Mouse (Mus musculus): ENCODE measurements around the gene Dda1.

Dda1 gene

DNA sequence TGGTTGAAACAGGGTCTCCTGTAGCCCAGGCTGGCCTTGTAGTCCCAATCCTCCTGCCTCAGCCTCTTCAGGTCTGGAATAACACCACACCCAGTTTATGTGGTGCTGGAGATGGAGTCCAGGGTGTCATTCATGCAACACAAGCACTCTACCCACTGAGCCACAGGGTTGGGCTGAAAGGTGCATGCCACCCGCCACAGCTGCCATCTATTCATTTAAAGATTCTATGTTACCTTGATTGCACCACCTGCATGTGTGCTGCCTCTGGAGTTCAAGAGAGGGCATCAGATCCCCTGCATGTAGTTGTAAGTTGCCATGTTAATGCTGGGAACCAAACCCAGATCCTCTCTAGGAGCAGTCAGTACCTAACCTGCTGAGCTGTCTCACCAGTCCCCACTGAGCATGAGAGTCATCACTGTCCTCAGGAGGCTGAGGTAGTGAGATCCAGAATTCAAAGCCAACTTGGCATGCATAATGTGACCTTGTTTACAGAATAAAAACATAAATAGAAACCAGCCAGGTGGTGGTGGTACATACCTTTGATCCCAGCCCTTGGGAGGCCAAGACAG, 28.2 kb downstream of the Dda1 start:
- no peak for DNase-seq

- DNase-seq = peak; percentile 58 to 75
These were observed 29.0 kb downstream of the Dda1 start for GRCm38 (mm10) chr8:71497881-71498501.

DNA sequence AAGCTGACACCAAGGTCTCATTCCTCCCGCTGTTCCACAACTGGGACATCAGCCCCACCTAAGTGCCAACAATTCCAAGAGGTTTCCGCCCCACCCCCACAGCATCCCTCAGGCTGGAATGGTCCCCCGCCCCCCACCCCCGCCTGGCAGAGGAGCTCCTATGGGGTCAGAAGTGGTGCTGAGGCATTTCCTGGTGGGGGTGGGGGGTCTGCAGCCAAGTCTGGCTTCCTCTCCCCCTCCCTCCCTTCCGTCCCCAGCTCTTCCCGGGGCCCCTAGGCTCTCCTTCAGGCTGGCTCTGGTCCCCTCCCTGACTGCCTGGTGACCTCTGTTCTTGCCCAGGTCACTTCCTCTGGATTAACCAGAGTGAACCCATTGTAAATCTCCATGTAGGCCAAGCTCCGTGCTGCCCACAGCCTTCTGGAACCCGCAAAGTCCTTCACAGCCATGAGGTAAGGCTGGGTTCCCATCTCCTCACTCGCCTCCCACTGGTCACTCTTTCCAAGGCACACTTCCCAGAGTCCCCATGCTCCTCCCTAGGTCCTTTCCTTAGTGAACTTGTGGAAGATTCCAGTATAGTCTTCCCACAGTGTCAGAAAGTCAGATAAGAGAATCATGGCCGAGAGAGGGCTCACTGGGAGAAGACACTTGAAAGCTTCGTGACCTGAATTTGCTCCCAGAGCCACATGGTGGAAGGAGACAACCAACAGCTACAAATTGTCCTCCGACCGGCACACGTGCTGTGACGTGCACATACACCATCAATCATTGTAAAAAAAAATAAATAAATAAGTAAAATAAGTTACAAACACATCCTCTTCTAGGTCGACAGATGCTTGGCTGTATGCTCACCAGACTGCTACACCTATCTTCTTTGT, 30.1 kb downstream of the Dda1 start:
- peak; percentile 72 to 80 for DNase-seq

DNA sequence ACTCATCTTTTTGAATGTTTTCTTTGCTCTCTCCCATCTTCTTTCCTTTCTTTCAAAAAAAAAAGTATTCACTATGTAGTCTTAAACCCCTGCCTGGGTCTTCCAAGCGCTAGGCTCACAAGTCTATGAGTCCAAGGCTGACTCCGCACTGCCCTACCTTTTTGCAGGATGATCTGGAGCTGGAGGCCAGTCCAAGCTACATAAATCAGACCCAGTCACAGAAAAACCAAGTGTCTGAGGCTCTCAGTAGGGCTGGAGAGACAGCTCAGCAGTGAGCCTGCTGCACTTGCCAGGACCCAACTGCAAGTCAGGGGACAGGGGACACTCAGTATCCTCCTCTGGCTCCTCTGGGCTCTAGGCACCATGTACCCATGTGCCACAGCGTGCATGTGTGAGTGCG, 35.4 kb downstream of the Dda1 start:
- DNase-seq = no peak

DNA sequence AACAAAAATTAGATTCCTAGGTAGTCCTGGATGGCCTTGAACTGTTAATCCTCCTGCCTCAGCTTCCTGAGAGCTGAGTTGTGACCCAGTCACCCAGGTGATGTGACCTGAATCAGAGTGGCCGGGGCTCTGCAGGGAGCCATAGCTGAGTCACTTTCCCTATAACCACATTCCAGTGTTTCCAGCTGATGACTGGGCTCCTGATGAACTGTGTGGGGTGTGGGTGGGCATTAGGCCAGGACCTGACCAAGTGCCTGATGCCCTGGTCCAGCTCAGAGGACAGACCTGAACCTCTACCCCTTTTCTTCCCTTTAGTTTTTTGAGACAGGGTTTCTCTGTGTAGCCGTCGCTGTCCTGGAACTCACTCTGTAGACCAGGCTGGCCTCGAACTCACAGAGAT, 36.3 kb downstream of the Dda1 start:
- no peak for DNase-seq

- DNase-seq = no peak
These were observed 37.0 kb downstream of the Dda1 start for GRCm38 (mm10) chr8:71505979-71506378.

GRCm38 (mm10) chr8:71507589-71508104, 38.6 kb downstream of the Dda1 start:
- peak; percentile 87 to 92 for DNase-seq

GRCm38 (mm10) chr8:71509316-71509715, 40.3 kb downstream of the Dda1 start:
- DNase-seq = no peak

GRCm38 (mm10) chr8:71511644-71512043, 42.6 kb downstream of the Dda1 start, which contains the start of gene Plvap:
Plvap (minus strand) TSS chr8:71511752.
- DNase-seq = peak; percentile 43 to 61

DNA sequence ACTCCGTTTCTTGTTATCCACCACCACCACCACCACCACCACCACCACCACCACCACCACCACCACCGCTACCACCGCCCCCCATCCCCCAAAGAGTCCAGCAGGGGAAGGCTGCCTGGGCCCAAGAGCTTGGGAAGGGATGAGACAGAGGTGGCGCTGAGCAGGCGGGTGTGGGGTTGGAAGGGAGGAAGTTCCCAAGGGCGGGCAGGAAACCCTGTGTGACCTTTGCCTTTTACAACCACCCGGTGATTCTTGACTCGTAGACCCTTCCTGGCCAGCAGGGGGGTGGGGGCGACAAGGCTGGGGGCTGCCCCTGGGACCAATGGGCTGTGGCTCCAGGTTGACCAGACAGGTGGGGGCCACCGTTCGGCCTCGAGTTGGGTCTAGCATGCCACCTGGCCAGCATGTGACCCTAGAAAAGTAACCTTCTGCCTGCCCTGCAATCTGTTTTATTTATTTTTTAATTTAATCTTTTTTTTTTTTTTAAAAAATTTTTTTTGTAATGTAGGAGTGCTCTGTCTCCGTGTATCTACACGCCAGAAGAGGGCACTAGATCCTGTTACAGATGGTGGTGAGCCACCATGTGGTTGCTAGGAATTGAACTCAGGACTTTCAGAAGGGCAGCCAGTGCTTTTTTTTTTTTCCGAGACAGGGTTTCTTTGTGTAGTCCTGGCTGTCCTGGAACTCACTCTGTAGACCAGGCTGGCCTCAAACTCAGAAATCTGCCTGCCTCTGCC, 44.2 kb downstream of the Dda1 start:
- DNase-seq = peak in 1 of 2 experiments; percentile 53

DNA sequence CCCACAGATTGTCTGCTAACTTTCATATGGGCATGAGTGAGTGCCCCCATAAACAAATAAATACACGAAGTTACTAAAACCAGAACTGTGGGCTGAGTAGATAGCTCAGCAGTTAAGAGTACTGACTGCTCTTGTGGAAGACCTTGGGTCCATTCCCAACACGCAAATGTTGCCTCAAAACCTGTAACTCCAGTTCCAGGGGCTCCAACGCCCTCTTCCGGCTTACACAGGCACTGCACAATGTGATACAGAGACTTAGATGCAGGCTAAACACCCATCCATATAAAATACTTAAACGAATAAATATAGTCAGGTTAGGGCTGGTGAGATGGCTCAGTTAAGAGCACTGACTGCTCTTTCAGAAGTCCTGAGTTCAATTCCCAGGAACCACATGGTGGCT, 46.0 kb downstream of the Dda1 start:
- no peak for DNase-seq

GRCm38 (mm10) chr8:71516786-71517185, 47.8 kb downstream of the Dda1 start:
- no peak for DNase-seq

GRCm38 (mm10) chr8:71519037-71519825, 50.2 kb downstream of the Dda1 start:
- peak; percentile 78 to 83 for DNase-seq

DNA sequence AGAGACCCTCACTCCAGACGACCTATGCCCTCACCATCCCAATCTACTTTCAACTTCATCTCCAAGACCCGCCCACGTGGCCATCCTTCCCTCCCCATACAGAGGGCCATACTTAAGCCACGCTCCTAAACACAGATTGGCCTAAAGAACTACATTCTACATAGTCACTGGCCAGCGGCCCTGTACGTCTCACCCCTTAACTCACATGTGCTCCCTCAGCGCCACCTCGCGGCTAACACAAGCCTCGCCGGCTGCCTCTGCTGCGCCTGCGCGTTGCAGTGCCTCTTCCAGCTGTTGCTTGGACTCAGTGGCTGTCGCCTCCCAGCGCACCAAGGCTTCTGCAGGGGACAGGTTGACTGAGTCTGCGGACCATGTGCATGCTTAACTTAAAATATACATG, 52.6 kb downstream of the Dda1 start:
- peak; percentile 98 to 99 for DNase-seq

DNA sequence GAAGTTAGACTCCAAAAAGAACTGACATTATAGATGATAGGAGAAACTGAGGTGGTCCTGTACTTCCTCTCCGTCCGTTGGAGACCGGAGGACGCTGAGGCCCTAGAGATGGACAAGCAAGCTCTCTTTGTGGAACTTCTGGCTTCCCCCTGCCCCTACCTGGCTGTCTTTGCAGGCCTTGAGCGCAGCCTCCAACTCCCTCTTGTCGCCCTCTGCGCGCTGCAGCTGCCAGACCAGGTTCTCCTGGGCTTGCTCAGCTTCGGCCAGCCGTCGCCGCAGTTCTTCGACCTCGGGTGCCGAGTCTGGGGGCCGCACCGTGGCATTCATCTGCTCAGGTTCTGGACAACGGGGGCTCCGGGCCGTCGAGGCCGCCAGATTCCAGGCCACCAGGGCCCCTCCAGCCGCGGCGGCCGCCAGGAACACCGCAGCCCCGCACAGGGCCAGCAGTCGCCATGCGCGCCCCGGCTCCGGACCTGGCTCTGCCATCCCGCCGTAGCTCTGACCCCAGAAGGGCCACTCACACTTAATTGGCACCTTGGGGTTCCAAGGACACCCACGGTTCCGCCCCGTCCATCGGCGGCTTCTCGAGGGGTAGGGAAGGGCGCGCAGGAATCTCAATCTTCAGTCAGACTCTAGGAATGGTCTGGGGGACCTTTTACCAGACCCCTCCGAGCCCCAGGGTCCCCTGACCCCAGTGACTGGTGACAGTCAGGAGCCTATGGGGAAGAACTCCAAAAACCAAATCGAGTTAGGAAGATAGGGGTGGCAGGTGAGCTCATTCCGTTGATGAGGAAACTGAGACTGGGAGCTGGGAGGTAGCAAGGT, 56.4 kb downstream of the Dda1 start, which contains the start of gene Ccdc194:
Gene Ccdc194 (minus strand): TSS at position 486 of the 825 bp plus-strand sequence.
- DNase-seq = no peak
